Mouse (Mus musculus): ENCODE results near the gene Fam241a.

Gene Fam241a

DNA sequence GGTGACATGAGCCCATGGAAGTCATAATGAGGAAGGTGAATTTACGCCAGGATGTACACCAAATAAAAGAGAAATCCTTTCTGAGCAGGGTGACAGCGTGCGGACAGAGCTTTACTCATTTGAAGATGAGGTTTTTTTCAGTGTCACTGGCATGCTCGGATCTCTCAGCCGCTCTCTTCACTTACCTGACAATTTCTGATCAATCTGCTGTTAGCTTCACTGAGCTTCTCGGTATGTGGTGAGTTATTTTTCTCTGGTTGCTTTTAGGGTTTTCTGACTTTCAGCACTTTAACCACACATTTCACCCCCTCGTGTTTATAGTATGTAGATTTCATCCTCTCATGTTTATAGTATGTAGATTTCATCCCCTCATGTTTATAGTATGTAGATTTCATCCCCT is 21.1 kb downstream of the Fam241a start:
- no peak for DNase-seq

DNA sequence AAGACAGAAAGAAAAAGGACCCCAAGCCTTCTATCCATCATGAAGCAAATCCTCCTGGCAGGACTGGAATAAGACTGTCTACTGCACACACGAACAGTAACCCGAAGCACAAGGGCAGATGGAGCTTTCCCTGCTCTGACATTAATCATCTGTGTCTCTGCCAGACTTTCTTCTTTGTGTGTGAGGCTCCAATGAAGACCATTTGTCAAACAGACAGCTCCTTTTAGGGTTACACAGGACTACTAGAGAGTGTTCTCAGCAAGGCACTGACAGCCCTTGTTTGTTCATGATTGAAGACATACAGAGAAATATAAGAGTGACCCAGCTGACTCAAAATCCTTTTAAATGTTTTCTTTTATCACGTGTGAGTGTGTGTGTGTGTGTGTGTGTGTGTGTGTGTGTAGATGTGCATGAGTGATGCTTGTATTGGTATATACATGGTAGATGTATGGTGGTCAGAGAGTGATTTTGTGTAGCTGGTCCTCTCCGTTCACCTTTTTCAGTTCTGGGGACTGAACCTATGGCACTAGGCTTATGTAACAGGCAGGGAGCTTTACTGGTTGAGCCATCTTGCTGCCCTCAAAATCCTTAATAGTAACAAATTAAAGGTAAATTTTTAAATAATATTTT is 21.8 kb downstream of the Fam241a start:
- no peak for DNase-seq

DNA sequence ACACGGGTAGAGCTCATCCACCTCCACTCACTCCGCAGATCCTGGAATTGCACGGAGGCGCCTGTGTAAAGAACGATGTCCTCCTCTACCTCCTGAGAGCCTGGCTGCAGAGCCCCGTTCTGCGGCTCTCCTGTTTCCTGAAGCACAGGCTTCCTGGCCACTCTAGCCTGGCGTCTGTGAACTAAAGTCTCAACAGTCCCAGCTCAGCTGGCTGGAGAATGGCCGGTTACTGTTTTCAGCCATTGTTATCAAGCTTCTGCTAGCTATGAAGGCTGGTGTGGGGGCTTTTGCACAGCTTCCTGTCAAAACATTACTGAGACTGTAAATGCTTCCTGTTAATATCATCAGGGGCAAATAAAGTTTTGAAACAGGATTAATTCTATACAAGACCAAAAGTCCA is 24.5 kb downstream of the Fam241a start:
- no peak for DNase-seq

DNA sequence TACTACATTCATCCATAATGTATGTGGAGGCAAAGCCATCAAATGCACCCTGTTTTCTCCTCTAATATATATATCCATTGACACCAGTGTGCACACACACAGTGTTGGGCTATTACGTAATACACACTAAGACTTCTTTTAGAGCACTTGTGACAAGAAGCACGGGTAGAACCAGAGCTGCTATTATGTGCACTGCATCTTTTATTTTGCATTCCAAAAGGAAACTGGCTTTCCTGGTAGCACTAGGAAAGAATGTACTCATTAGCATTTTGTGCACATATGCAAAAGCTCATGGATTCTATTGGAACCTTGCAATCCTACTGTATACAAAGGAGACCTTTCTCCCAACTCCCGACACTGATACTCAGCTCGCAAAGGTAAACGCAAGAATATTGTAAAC is 27.2 kb downstream of the Fam241a start:
- DNase-seq: no peak

DNA sequence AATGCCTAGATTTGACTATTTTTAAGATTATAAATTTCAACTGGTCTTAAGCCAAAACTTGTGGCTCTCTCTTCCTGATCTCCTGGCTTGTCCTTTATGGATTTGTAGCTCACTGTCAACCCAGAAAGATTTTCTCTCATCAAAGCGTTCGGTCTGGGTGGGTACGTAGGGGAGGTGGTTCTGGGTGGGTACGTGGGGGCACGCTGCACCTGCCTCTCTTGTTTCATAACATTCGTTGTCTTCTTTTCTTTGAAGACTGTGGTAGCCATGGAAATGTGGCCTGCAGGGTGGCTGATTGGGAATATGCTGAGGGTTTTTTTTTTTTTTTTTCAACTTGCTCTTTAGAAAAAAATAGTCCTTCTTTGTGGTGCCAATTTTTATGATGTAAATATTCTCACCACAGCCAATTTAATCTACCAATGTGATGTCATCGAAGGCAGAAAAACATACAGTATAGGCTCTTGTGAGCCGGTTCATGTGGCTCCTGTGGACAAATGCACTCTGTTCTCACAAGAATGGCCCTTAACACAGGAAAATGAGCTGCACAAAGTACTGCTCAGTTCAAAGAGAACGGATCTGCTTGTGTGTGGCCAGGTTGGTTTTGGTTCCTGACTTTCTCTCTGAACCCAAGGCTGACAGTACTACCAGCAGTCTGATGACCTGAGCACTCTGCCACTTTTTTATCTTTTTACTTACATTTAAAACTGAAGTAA is 27.9 kb downstream of the Fam241a start:
- DNase-seq: no peak

DNA sequence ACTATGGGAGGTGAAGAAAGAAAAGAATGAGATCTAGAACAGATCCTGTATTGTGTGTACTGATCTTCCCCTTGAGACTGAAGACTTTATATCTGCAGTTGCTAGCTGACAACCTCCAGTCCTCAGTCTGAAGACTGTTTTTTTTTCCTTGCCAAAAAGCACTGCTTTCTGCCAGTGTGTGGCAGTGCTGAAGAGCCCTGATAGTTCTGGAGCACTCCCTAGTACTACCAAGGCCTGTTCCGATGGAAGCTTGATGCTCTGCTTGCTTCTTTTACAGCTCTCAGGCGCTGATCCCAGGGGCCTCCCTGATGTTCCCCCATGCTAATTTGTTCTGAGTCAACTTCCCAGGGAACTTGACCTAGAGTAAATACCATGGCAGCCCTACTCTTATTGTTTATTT is 31.9 kb downstream of the Fam241a start:
- no peak for DNase-seq

DNA sequence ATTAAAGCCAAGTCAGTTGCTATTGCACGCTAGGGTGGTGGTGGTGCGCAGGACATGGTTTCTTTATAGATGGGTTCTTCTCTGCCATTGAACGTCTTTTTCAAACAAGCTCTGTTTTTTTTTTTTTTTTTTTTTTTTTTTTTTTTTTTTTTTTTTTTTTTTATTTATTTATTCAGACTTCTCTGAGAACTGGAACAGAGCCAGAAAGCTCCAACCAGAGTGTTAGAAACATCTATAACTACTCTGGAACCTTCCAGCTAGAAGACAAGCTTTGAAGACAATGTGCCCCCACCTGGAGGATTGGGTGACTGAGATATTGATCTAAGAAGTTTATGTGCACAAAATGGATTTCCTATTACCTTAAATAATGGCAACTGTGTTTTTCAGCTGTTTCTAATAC is 32.6 kb downstream of the Fam241a start:
- DNase-seq: no peak

DNA sequence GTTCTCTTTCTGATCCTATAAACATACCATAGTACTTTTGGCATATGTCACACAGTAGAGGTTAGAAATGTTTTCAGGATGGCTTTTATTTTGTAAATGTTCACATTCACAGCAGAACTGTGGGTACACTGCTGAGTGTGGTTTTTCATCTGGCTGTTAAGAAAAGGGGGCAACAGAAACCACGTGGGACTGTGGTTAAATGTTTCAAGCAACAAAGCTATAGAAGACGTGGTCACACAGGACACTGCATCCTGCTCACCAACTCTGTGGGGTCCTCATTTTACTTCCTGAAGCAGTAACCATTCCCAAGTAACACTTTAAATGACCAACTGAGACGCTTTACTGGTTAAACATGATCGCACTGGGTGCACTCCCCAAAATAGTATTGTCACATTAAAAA is 33.6 kb downstream of the Fam241a start:
- no peak for DNase-seq

DNA sequence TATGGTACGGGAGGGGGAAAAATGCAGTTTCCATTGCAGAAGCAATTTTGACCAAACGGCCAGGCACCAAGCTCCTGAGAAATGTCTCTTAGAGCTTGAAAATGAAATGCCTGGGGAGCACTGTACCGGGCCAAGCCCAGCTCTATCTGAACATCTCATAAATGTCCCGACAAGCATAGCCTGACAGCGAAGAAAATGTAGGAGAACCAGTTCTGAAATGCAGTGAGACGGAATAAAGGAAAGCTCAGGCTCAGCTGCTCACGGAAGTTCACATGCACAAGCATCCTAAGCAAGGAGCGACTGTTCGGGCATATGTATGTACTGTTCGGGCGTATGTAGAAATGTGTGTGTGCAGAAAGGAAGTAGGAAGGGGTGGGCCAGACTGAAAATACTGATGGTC is 34.8 kb downstream of the Fam241a start:
- DNase-seq: no peak

DNA sequence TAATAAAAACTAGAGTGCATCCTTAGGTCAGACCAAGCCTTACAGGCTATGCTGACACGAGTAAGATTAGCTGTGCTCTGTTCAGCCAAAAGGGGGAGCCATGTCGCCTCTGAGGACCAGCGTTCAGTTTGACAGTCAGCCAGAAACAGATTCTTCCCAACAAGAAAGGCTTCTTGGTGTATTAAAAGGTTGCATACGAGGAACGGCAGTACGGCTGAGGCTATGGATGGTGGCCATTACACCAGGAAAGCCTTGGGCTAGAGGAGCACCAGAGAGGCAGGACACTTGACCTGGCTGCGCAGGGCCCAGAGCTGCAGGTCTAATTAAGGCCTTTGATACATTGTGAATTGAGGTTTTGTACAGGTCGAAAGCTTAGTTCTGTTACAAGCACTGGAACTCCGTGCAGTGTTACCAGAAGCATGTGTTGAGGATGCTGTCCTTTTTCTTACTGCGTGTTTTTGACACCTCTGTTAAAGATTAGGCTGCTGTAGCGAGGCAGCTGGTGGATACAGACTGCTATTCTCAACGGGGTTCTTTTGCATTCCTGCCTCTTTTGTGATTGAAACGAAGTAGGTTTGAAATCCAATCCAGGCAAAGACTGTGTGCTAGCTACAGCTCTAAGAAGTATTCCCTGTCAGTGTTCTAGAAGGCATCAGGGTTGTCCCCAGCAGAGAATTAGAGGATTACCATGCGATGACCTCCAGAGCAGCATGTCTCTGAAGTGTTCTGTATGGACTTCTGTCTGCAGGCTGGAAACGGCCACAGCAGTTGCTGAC is 42.5 kb downstream of the Fam241a start:
- peak; percentile 71 to 79 for DNase-seq

DNA sequence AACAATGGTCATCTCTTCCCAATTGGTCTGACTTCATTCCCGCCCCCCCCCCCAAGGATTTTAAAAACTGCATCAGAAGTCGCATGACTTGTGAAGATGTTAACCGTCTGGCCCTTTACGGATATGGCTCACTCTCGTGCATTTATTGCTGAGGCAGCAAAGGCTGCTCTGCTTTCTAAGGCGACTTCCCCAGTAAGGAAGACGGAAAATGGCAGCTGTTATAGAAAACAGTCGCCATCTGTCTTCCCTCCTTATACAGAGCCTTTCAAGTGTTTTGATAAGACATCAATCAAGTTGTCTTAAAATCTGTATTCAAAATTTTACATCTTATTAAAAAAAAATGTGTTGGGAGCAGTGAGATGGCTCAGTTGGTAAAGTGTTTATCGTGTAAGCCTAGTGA is 43.4 kb downstream of the Fam241a start:
- no peak for DNase-seq

DNA sequence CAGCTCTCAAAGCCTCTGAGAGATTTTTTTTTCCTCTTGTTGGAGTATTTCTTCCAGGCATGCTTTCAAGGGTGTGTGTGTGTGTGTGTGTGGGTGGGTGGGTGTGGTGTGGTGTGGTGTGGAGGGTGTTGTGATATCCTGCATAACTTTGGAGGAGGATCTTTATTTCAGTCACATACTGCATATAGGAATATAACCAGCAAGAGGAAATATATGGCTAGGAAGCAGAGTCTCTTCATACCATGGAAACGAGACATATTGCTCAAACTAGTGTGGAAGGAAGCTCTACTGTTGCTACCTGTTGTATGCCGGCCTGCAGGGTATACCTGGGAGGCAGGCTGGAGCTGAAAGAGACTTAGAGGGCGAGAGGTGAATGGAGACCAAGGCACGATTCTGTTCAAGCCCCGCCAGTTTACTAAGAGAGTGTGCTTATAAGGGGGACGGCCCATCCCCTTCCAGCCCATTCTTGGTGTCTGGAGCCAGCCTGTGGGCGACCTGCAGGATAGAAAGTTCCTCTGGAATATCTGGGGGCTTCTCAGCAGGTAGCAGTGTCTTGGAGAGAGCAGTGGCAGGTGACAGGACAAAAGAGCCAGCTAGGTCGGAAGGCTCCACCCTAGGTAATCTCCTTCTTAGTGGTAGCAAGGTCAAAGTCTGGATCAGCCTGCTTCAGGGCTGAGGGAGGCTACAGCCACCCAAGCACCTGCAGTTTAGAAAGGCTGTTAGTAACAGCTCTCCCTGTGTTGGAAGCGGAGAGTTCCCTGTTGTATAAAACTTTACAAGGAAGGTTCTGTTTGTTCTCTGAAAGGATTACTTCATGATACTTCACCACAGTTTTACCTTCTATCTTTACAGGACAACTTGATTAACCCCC is 45.1 kb downstream of the Fam241a start:
- DNase-seq: no peak

DNA sequence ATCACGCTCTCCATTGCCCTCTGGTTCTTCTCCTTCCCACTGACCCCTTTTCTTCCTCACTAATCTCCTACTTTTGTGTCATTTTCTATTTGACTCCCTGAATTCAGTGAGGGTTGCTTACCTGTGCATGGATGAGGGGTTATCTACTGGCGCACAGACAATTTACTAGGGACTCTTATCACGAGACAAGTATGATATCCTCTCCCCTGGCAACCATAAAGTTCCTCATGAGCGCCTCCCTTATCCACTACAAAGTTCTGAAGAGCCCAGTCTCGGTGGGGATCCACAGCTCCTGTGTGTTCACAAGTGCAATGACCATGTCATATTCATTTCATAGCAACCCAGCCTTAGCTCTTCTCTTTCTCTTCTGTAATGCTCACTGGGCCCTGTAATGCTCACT is 46.2 kb downstream of the Fam241a start:
- no peak for DNase-seq

DNA sequence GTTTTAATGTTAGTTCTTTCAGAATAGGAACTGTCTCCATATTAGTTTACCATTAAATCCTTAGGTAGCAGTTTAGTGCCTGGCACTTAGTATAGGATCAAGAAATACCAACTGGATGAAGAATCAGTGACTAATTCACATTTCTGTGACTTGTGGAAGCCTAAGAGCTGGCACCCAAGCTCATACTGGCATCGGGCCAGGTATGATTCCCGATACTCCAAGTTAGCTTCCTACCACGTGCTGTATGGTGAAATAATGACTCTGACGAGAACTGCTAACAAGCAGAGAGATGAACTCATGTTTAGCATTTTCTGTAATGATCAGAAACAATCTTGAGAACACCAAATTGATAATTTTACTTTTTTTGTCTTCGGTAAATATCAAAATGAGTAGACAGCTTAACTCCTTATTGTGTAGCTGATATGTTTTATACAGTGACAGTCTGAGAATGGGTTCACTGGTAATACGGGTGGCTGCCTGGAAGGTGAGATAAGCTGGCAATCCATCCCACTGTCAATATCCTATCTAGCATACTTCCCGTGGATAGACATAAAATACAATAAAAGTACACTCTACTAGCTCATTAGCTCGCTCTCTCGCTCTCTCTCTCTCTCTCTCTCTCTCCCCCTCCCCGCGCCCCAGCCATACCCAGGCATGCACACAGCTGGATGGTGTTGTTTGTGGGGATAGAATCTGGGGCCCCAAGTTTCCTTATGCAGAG is 47.9 kb downstream of the Fam241a start:
- DNase-seq: peak in 1 of 2 experiments; percentile 30

DNA sequence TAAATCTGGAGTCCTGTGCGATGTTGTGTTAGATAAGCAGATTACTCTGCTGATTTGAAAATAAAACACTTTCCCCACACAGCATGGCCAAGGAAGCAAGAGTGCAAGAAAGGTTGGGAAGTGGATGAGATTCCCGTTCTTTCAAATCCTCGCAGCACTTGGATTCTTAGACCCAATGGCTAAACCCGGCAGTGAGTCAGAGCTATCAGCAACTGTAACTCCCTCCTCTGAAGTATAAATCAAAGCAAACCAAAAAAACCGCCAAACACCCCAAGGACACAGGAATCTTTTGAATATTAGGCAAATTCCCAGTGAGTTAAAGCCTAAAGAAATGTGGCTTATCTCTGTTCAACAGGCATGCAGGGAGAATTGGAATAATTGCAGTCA is 52.2 kb downstream of the Fam241a start:
- DNase-seq: no peak

DNA sequence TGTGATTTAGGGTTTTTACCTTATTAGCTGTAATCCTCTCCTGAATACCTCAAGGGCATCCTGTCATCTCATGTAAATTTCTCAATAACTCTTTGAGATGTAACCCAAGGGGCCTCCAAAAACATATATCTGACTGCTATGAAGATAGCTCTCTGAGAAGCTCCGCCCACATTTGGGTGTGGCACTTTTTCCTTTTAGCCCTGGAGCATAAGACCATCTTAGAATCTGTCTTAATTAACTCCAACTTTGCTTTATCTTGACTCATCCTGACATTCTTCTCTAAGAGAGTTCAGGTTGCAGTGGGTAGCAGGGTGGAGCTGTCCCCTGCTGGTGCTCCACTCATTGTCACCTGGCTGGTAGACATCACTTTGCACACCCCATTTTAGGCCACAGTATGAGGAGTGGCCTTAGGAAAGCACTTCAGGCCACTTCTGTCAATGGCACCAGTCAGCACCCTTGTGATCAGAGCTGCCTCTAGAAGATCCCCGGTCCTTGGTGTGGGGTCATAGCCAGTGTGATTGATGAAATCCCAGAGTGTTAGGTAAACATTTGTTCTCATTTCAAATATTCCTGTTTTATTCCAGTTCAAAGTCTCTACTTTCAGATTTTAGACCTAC is 52.7 kb downstream of the Fam241a start:
- peak; percentile 60 to 77 for DNase-seq

DNA sequence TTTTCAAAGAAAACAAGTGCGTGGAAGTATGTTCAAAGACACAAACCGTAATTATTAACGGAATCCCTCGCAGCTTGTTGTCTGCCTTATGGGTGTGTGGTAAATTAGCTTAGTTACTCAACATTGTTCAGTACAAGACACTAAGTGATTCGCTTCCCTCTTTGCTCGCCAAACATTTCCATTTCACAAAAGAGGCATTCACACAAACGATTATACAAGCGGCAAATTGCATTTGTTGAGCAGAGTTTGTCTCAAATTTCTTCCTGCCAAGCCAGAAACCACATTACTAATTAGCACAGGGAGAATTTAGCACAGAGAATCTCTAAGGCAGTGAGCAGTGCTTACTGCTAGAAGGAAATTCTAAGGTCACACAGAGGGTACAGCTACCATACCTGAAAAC is 54.2 kb downstream of the Fam241a start:
- no peak for DNase-seq

DNA sequence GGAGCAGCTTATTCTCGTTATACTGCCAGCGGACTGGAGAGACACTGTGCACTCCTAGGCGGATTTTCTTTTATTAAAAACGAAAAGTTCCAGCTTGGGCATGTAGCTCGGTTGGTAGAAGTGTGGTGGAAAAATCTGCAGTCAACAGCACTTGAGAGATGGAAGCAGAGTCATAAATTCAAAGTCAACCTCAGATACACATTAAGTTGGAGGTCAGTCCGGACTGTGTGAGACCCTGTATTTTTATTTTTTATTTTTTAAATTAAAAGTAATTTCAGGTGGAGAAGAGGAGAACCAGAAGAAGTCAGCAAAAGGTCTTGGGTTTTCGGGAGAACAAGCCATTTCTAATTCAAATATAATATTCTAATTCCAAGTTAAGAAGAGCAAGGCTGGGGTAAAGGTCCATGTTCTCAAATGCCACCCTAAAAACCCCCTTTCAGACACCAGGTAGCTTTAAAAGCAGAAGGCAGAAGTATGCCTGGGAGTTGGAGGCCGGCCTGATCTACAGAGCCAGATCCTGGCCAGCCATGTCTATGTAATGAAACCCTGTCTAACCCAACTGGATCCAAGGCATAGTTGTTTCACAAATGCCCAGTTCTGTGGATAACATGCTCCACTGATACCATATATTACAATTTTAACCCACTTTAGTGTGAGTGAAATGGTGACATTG is 58.0 kb downstream of the Fam241a start:
- no peak for DNase-seq

DNA sequence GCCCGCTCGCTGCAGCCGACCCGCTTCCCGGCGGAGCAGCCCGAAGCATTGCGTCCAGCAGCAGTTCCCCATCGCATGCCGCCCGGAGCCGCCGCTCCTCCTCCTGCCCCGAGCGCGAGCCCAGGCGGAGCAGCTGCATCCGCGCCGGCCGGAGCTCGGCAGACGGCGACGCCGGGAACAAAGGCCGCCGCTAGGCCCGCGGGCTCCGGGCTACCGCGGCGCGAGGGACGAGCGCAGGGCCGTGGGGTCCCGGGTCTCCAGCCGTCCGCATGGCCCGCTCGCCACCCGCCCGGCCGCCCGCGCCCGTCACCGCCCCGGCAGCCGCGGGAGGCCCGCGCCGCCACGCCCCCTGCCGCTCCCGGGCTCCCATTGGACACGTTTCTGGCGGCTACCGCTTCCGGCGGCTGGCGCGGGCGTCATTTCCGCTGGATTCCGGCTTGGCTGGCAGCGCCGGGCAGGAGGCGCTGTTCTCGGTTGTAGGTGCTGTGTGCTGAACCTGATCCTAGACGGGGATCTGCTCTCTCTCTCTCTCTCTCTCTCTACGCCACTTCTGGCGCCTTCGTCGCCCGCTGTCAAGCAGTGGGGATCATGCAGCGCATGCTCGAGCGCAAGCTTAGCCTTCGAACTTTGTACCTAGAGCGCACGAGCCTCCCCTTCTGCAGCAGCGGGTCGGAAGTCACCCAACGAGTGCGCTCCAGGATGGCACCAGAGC is 58.8 kb downstream of the Fam241a start, which contains the start of gene Ap1ar:
TSS of gene Ap1ar (minus strand) at position 370 of the 712 bp plus-strand sequence.
- peak; percentile 94 to 96 for DNase-seq

DNA sequence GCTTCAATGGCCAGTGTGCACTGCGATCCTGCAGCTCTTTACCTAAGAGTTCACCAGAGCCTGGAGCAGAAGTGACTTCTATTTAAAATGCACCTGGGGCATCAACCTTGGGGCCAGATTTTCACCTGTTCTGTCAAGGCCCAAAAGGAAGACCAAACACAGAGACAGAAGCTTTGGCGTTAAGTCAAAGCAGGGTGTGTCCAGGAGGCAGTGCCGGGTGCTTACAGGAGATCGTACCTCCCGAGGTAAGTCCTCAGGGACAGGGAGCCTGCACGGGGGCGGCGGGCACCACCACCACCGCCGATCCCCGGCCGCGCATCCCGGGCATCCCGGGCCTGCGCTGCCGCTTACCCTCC is 59.3 kb downstream of the Fam241a start:
- no peak for DNase-seq

DNA sequence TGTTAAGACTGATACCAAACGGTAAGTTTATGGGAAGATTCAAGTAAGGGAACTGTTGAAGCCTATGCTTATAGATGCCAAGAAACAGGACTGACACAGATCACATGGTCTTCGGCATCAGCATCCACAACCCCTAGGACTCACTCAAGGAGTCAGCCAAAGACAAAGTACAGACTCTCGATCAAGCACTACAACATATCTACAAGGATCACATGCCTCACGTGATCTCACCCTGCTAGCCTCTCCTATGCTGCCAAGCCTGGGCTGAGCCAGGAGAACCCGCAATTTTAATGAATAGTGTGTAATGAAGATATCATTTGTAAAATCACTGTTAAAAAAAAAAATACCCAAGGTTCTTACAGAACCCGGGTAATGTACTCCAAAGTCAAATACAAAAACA is 60.5 kb downstream of the Fam241a start:
- no peak for DNase-seq
